ENCODE assay signal across 19 mouse cellular contexts in genomic region chr10:44367043-44367442, GRCm38 (mm10).
"Had no signal": no experiment of that assay in that cellular context is flagged by ENCODE, and none has a peak within 500 bp of the region (broad histone marks: within the 10 kb centered on the region; RNA-seq: fewer than 3 reads in every experiment).

No protein-coding gene starts in this region.

- DNase-seq: liver, postnatal 0 days; lung, adult 2 months; lung, postnatal 14 days; lung, postnatal 36 days; right cerebral cortex, postnatal 14 days; thymus, adult 2 months; thymus, postnatal 25 days; thymus, postnatal 4 days had no signal

- H3K9me3 ChIP-seq: lung, embryonic 15.5 days; megakaryocyte, embryonic 14.5 days; midbrain, embryonic 13.5 days; midbrain, embryonic 15.5 days; neural tube, embryonic 13.5 days; neural tube, embryonic 15.5 days; stomach, embryonic 15.5 days had no signal

- H3K27ac ChIP-seq: lung, embryonic 15.5 days; macrophage; midbrain, embryonic 13.5 days; midbrain, embryonic 15.5 days; neural tube, embryonic 13.5 days; neural tube, embryonic 15.5 days; stomach, embryonic 15.5 days; stomach, postnatal 0 days had no signal

- H3K9ac ChIP-seq: liver, postnatal 0 days; lung, embryonic 15.5 days; midbrain, embryonic 13.5 days; midbrain, embryonic 15.5 days; neural tube, embryonic 13.5 days; neural tube, embryonic 15.5 days; stomach, embryonic 15.5 days had no signal

- H3K4me2 ChIP-seq: lung, embryonic 15.5 days; midbrain, embryonic 11.5 days; midbrain, embryonic 13.5 days; midbrain, embryonic 15.5 days; neural tube, embryonic 13.5 days; neural tube, embryonic 15.5 days; stomach, embryonic 15.5 days had no signal

- H3K4me1 ChIP-seq: lung, embryonic 15.5 days; midbrain, embryonic 13.5 days; midbrain, embryonic 15.5 days; neural tube, embryonic 13.5 days; neural tube, embryonic 15.5 days; stomach, embryonic 15.5 days had no signal

- H3K4me3 ChIP-seq: lung, embryonic 15.5 days; megakaryocyte, embryonic 14.5 days; midbrain, embryonic 13.5 days; midbrain, embryonic 15.5 days; neural tube, embryonic 13.5 days; neural tube, embryonic 15.5 days; stomach, embryonic 15.5 days had no signal

- ATAC-seq: liver, postnatal 0 days; lung, postnatal 0 days; midbrain, embryonic 13.5 days; midbrain, embryonic 15.5 days had no signal

- H3K36me3 ChIP-seq: lung, embryonic 15.5 days; midbrain, embryonic 13.5 days; midbrain, embryonic 15.5 days; neural tube, embryonic 13.5 days; neural tube, embryonic 15.5 days; stomach, embryonic 15.5 days had no signal

- H3K27me3 ChIP-seq: lung, embryonic 15.5 days; megakaryocyte, embryonic 14.5 days; midbrain, embryonic 13.5 days; midbrain, embryonic 15.5 days; neural tube, embryonic 13.5 days; neural tube, embryonic 15.5 days; stomach, embryonic 15.5 days had no signal
